Mouse (Mus musculus) bone marrow, adult 2 months (tissue): ENCODE measurements around the gene 1700042G07Rik. TPM values are rescaled to one million over a fixed set of nuclear protein-coding genes. Genes with fewer than 3 reads are reported as not detected.

Experiments
- H3K27ac ChIP-seq: fragments of 200-500 bp; 2 replicates; pipeline ENCODE4 v1.5.1; 2012; ENCODE audit warnings: low read depth, mild to moderate bottlenecking, control low read depth, inconsistent platforms, low read length; ENCODE audit not compliant: control insufficient read depth, poor library complexity, insufficient read depth
- H3K4me1 ChIP-seq: fragments of 200-500 bp; 2 replicates; pipeline ENCODE4 v1.6.1; 2011; ENCODE audit warnings: low read length; ENCODE audit not compliant: control insufficient read depth, insufficient read depth
- H3K4me3 ChIP-seq: fragments of 200-500 bp; replicated peaks from 2 replicates; pipeline ENCODE3; 2011; ENCODE audit warnings: mild to moderate bottlenecking, low read depth, low read length, control low read depth; ENCODE audit not compliant: control insufficient read depth
- CTCF ChIP-seq: fragments of 200-500 bp; IDR thresholded peaks from 2 replicates; pipeline ENCODE4 v1.5.1; 2011; ENCODE audit warnings: low read length, control low read depth; ENCODE audit not compliant: control insufficient read depth, insufficient read depth
- POLR2A ChIP-seq: fragments of 200-500 bp; IDR thresholded peaks from 2 replicates; pipeline ENCODE4 v1.6.1; 2011; ENCODE audit warnings: low read depth, mild to moderate bottlenecking, control low read depth, low read length, borderline replicate concordance; ENCODE audit not compliant: control insufficient read depth
- WGBS: fragments of 180-500 bp; shearing (Covaris S2); methylation state at CpG from one replicate; pipeline ENCODE4 v1.1.7; 2018; 5-methylcytosine and 5-hydroxymethylcytosine counted together
- polyA plus RNA-seq: library from polyadenylated mRNA; stranded (reverse); fragments of >200 nt; gene quantifications from 2 replicates; pipeline ENCODE4 v1.2.4, GENCODE M21; 2011; ENCODE audit warnings: low replicate concordance; ENCODE audit not compliant: missing spikeins, insufficient read depth, insufficient read length

The 1700042G07Rik gene
- polyA plus RNA-seq, 1 experiment, result not detected

DNA sequence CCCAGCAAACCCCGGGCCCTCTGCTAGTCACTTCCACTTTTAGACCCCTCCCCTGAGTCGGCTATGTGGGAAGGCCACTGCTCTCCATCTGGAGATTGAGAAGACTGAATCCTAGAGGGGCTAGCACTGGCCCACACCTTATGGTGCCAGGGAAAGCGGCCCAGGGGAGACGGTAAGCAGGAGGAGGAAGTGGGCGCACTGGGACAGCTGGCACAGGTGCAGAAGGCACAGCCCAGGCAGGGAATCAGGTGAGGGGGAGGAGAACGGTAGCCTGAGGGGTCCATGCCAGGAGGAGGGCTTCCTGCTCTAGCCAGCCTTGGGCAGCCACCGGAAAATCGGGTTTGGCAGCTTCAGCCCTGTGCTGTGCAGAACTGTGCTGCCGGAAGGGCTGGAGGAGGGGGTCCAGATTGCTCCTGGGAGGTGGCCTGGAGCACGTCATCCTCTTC, 3.4 kb downstream of the 1700042G07Rik start:
- Histone ChIP-seq H3K4me1 (peaks cover 3% of the 10 kb centered on the region), H3K27ac (no peak overlapping the region; the same call in 1 of the 2 replicates), H3K4me3 (peak overlapping the region; percentile 30)
- TF ChIP-seq CTCF, result no peak
- 2% methylated on average over 10 of the region's 10 CpGs for WGBS

DNA sequence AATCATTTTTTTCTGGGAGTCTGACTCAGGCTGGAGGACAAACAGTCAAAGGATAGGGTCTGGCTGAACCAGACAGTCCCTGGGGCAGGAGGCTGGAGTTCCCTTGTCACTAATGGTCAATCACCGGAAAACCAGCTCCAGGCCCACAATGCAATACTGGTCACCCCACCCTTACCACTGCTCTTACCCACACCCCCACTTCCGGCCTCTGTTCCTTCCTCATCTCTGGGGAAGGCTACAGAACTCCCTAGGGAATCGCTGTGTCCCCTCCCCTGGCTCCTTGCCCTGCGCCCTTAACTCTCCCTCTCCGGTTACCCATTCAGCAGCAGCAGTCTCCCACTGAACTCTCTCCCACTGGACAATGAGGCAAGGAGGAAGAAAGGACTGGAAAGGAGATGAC, 4.0 kb downstream of the 1700042G07Rik start:
- TF ChIP-seq POLR2A (no peak), CTCF (no peak)
- H3K4me3 ChIP-seq, result no peak overlapping the region
- peaks cover 3% of the 10 kb centered on the region for H3K4me1 ChIP-seq
- no peak overlapping the region for H3K27ac ChIP-seq
- 12% methylated on average over 5 of the region's 5 CpGs for WGBS

DNA sequence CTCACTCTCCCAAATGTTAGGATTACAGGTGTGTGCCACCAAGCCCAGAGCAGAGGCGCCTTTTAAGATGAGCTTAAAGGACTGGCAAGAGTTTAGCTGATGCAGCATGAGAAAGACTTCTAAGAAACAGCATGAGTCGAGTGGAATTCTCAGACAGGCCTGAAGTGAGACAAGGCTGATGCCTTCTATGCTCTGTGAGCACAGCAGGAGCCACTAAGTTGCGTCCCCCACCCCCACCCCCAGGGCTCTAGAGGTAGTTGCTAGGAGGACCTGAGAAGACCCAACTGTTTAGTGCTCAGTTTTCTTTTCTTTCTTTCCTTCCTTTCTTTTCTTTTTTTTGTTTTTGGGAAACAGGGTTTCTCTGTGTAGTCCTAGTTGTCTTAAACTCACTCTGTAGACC, 8.9 kb downstream of the 1700042G07Rik start:
- Histone ChIP-seq H3K27ac (no peak overlapping the region), H3K4me3 (no peak overlapping the region), H3K4me1 (no peaks in the 10 kb centered on the region)
- TF ChIP-seq CTCF (no peak), POLR2A (no peak)
- 83% methylated on average over 3 of the region's 3 CpGs for WGBS

DNA sequence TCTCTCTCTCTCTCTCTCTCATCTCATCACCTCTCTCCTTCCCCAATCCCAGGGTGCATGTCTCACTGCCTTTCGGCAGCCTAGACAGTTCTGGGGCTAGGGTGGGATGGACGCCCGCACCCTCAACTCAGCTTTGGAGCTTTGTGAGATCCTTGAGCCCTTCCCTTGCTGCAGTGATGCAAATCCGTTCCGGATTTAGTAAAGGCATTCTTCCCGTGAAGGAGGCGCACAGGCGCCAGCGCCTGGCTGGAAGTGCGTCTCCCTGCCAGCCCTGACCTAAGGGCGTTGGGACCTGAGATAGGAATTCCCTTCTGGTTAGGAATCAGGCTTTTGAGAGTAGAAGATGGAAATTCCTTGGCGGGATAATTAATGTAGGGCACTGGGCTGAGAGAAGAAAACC, 9.6 kb downstream of the 1700042G07Rik start:
- no peak for TF ChIP-seq POLR2A
- no peak for TF ChIP-seq CTCF
- Histone ChIP-seq H3K4me1 (no peaks in the 10 kb centered on the region), H3K27ac (no peak overlapping the region), H3K4me3 (no peak overlapping the region)
- 71% methylated on average over 12 of the region's 12 CpGs for WGBS

DNA sequence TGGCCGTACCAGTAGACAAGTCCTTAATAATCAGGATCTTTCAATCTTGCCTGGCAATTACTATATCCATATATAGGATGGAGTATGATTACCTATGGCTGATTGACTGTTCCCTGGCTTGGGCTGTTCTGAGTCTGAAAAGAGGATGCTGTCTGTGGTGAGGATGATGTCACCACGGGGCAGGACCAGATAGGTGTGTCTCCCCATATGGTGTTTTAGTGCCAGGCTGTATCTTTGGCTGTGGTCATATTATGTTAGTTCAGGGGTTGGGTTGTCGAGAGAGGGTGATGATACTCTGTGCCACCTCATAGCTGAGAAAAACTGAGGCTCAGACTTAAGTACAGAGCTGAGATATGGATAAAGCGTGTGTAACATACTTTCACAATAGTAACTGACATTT, 11.9 kb downstream of the 1700042G07Rik start:
- no peak overlapping the region for H3K4me3 ChIP-seq
- TF ChIP-seq POLR2A, result no peak
- no peak for TF ChIP-seq CTCF
- 52% methylated on average over 4 of the region's 4 CpGs for WGBS
- no peaks in the 10 kb centered on the region for H3K4me1 ChIP-seq
- H3K27ac ChIP-seq, result no peak overlapping the region

DNA sequence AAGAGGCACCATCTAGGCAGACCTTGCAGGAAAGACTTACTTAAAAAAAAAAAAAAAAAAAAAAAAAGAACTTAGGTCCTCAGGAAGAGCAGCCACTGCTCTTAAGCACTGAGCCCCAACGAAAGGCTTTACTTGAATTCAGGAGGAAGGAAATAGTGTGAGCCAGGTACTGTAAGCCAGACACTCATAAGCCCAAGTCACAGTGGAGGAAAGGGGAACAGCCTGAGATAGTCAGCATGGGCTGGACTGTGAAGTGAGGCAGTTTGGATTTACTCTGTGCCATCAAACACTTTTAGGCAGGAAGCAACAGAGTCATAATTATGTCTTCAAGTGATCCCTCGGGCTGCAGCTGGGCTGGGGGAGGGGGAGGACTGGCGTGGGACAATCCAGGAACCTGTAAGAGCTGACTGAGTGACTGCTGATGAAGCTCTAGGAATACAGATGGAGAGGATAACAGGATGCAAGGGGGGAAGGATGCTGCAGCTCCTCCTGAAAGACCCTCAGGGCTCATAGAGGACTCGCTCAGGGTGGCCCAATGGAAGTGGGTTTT, 19.2 kb downstream of the 1700042G07Rik start:
- WGBS, result 20% methylated on average over 4 of the region's 4 CpGs
- no peak overlapping the region for H3K27ac ChIP-seq
- TF ChIP-seq POLR2A (no peak), CTCF (no peak)
- no peak overlapping the region for H3K4me3 ChIP-seq
- no peaks in the 10 kb centered on the region; the same call in 1 of the 2 replicates for H3K4me1 ChIP-seq

DNA sequence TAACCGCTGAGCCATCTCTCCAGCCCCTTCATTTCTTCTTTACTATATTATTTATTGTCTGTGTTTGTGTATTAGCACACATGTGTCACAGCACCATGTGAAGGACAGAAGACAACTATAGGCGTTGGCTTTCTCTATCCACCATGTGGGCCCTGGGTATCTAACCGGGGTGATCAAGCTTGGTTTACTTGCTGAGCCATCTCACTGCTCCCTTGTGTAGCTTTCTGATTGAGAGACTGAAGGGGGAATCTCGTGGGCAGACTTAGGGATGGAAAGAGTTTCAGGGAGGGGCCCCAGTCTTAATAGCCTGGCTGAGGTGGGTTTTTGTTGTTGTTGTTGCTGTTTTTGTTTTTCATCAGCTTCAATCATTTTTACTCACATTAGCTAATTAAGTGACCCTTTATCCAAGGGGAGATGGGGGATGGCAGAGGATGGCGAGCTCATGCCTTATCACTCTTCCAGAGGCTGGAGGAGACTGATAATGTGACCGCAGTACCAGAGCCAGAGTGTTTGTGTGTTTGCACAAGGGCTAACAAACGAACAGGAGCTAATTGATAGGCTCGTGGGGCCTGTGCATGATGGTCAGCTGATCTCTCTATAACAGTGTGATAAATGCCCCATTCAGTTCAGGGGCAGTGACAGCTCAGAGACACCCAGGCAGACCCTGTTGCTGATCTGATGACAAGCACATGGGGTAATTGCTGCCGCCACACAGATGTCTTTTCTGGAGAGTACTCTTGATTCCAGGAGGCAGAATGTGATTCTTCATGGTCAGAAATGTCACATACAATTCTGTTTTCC, 20.6 kb downstream of the 1700042G07Rik start:
- TF ChIP-seq POLR2A, result no peak
- TF ChIP-seq CTCF, result no peak
- Histone ChIP-seq H3K4me3 (no peak overlapping the region), H3K4me1 (no peaks in the 10 kb centered on the region; the same call in 1 of the 2 replicates), H3K27ac (no peak overlapping the region)
- WGBS, result 71% methylated on average over 9 of the region's 9 CpGs

DNA sequence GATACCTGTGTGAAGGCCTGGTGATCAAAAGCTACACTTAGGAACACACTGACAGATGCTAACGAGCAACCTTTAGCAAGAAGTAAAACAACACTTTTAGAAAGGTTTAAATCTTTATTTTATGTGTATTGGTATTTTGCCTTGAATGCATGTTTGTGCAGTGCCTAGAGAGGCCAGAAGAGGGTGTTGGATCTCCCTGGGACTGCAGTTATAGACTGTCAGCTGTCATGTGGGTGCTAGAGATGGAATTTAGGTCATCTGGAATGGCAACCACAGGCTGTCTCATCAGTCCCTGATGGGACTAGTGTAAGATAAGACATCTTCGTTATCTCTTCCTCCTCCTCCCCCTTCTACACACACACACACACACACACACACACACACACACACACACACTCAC, 25.2 kb downstream of the 1700042G07Rik start:
- TF ChIP-seq POLR2A (no peak), CTCF (no peak)
- Histone ChIP-seq H3K4me1 (no peaks in the 10 kb centered on the region; the same call in 1 of the 2 replicates), H3K27ac (no peak overlapping the region), H3K4me3 (no peak overlapping the region)
- WGBS, result 68% methylated on average over 2 of the region's 2 CpGs
